Mouse (Mus musculus): ENCODE results near the gene Knl1. TPM values are rescaled to one million over a fixed set of nuclear protein-coding genes. Genes with fewer than 3 reads are reported as not detected.

The Knl1 gene
- polyA plus RNA-seq, 1 experiment from 2014 or later = 52.4 TPM

GRCm38 (mm10) chr2:119050132-119050650 lies 3.3 kb downstream of the Knl1 start:
- no peak overlapping the region for H3K4me3 ChIP-seq (replicated peaks)
- H3K27me3 ChIP-seq = no peaks in the 10 kb centered on the region
- no peaks in the 10 kb centered on the region for H3K36me3 ChIP-seq
- WGBS = 90% methylated on average over 4 of the region's 4 CpGs
- no peaks in the 10 kb centered on the region for H3K9me3 ChIP-seq (replicated peaks)
- H3K27ac ChIP-seq = no peak overlapping the region
- no peak overlapping the region for H3K9ac ChIP-seq
- no peak for ATAC-seq (replicated peaks; ENCODE audit: low FRiP score)
- H3K4me1 ChIP-seq = peaks cover 17% of the 10 kb centered on the region
- H3K4me2 ChIP-seq = no peak overlapping the region

GRCm38 (mm10) chr2:119060139-119060538 lies 13.2 kb downstream of the Knl1 start:
- no peaks in the 10 kb centered on the region for H3K27me3 ChIP-seq
- no peak overlapping the region for H3K4me3 ChIP-seq (replicated peaks)
- no peaks in the 10 kb centered on the region for H3K9me3 ChIP-seq (replicated peaks)
- WGBS = 96% methylated on average over 2 of the region's 2 CpGs
- H3K9ac ChIP-seq = no peak overlapping the region
- H3K27ac ChIP-seq = no peak overlapping the region
- peaks cover 46% of the 10 kb centered on the region for H3K36me3 ChIP-seq
- ATAC-seq (replicated peaks; ENCODE audit: low FRiP score) = no peak
- no peaks in the 10 kb centered on the region for H3K4me1 ChIP-seq
- no peak overlapping the region for H3K4me2 ChIP-seq

- H3K36me3 ChIP-seq = peaks cover 52% of the 10 kb centered on the region
- no peak for ATAC-seq (replicated peaks; ENCODE audit: low FRiP score)
- H3K9ac ChIP-seq = no peak overlapping the region
- no peak overlapping the region for H3K4me3 ChIP-seq (replicated peaks)
- H3K4me1 ChIP-seq = no peaks in the 10 kb centered on the region
- no peak overlapping the region for H3K27ac ChIP-seq
- WGBS = 94% methylated on average over 4 of the region's 4 CpGs
- H3K4me2 ChIP-seq = no peak overlapping the region
- no peaks in the 10 kb centered on the region for H3K27me3 ChIP-seq
- H3K9me3 ChIP-seq (replicated peaks) = no peaks in the 10 kb centered on the region
Measured at GRCm38 (mm10) chr2:119072397-119072796, 25.5 kb downstream of the Knl1 start.

- H3K27ac ChIP-seq = no peak overlapping the region
- H3K4me1 ChIP-seq = no peaks in the 10 kb centered on the region
- no peak overlapping the region for H3K4me2 ChIP-seq
- no peaks in the 10 kb centered on the region for H3K27me3 ChIP-seq
- WGBS = 95% methylated on average over 2 of the region's 2 CpGs
- H3K9me3 ChIP-seq (replicated peaks) = no peaks in the 10 kb centered on the region
- H3K36me3 ChIP-seq = peaks cover 63% of the 10 kb centered on the region
- H3K9ac ChIP-seq = no peak overlapping the region
- no peak overlapping the region for H3K4me3 ChIP-seq (replicated peaks)
- ATAC-seq (replicated peaks; ENCODE audit: low FRiP score) = no peak
Measured at GRCm38 (mm10) chr2:119086156-119086555, 39.2 kb downstream of the Knl1 start.

- Histone ChIP-seq H3K9ac (no peak overlapping the region), H3K4me1 (no peaks in the 10 kb centered on the region), H3K9me3 (replicated peaks) (no peaks in the 10 kb centered on the region), H3K27ac (no peak overlapping the region), H3K36me3 (peaks cover 64% of the 10 kb centered on the region), H3K4me3 (replicated peaks) (no peak overlapping the region), H3K4me2 (no peak overlapping the region), H3K27me3 (no peaks in the 10 kb centered on the region)
- ATAC-seq (replicated peaks; ENCODE audit: low FRiP score) = no peak
Measured at GRCm38 (mm10) chr2:119101552-119101951, 54.6 kb downstream of the Knl1 start.

GRCm38 (mm10) chr2:119106583-119106982 lies 59.7 kb downstream of the Knl1 start:
- Histone ChIP-seq H3K4me2 (no peak overlapping the region), H3K4me1 (0 out of 2 replicates have a peak, but pooled peaks cover under 1% of the 10 kb centered on the region), H3K27me3 (no peaks in the 10 kb centered on the region), H3K9me3 (replicated peaks) (no peaks in the 10 kb centered on the region), H3K27ac (no peak overlapping the region), H3K36me3 (peaks cover 49% of the 10 kb centered on the region), H3K9ac (no peak overlapping the region), H3K4me3 (replicated peaks) (no peak overlapping the region)
- no peak for ATAC-seq (replicated peaks; ENCODE audit: low FRiP score)
- WGBS = 85% methylated on average over 5 of the region's 5 CpGs

GRCm38 (mm10) chr2:119108554-119108953 lies 61.6 kb downstream of the Knl1 start:
- H3K9me3 ChIP-seq (replicated peaks) = no peaks in the 10 kb centered on the region
- peaks cover 30% of the 10 kb centered on the region for H3K36me3 ChIP-seq
- peaks cover 10% of the 10 kb centered on the region for H3K4me1 ChIP-seq
- WGBS = 67% methylated on average over 4 of the region's 4 CpGs
- H3K4me3 ChIP-seq (replicated peaks) = no peak overlapping the region
- no peak overlapping the region for H3K9ac ChIP-seq
- H3K4me2 ChIP-seq = no peak overlapping the region
- ATAC-seq (replicated peaks; ENCODE audit: low FRiP score) = no peak
- no peaks in the 10 kb centered on the region for H3K27me3 ChIP-seq
- H3K27ac ChIP-seq = no peak overlapping the region

- 91% methylated on average over 3 of the region's 3 CpGs for WGBS
- H3K9me3 ChIP-seq (replicated peaks) = no peaks in the 10 kb centered on the region
- H3K4me2 ChIP-seq = no peak overlapping the region
- no peak overlapping the region for H3K9ac ChIP-seq
- peaks cover 20% of the 10 kb centered on the region for H3K4me1 ChIP-seq
- no peak for ATAC-seq (replicated peaks; ENCODE audit: low FRiP score)
- H3K27me3 ChIP-seq = no peaks in the 10 kb centered on the region
- H3K36me3 ChIP-seq = peaks cover 20% of the 10 kb centered on the region
- H3K4me3 ChIP-seq (replicated peaks) = no peak overlapping the region
- H3K27ac ChIP-seq = no peak overlapping the region
Measured at GRCm38 (mm10) chr2:119111060-119111459, 64.1 kb downstream of the Knl1 start.

GRCm38 (mm10) chr2:119112438-119113112 lies 65.7 kb downstream of the Knl1 start, which contains the start of gene Rad51:
Gene Rad51, plus strand, starts transcription at chr2:119112793.
- H3K9ac ChIP-seq = peak within 1 kb of the TSS; percentile 66
- peaks cover 20% of the 10 kb centered on the region for H3K4me1 ChIP-seq
- no peaks in the 10 kb centered on the region for H3K27me3 ChIP-seq
- peaks cover 29% of the 10 kb centered on the region for H3K36me3 ChIP-seq
- ATAC-seq (replicated peaks; ENCODE audit: low FRiP score) = peak; percentile 95
- H3K4me2 ChIP-seq = peak within 1 kb of the TSS; percentile 86
- H3K4me3 ChIP-seq (replicated peaks) = peak within 1 kb of the TSS; percentile 76
- under 1% methylated on average over 51 of the region's 51 CpGs for WGBS
- H3K9me3 ChIP-seq (replicated peaks) = no peaks in the 10 kb centered on the region
- H3K27ac ChIP-seq = peak within 1 kb of the TSS; percentile 97

GRCm38 (mm10) chr2:119113121-119113925 lies 66.4 kb downstream of the Knl1 start:
- Histone ChIP-seq H3K27ac (peak overlapping the region; percentile 97), H3K36me3 (peaks cover 31% of the 10 kb centered on the region), H3K4me2 (peak overlapping the region; percentile 86), H3K4me1 (peaks cover 20% of the 10 kb centered on the region), H3K4me3 (replicated peaks) (peak overlapping the region; percentile 76), H3K9me3 (replicated peaks) (no peaks in the 10 kb centered on the region), H3K27me3 (no peaks in the 10 kb centered on the region), H3K9ac (peak overlapping the region; percentile 66)
- 12% methylated on average over 20 of the region's 20 CpGs for WGBS
- peak; percentile 19 for ATAC-seq (replicated peaks; ENCODE audit: low FRiP score)

- Histone ChIP-seq H3K9ac (no peak overlapping the region), H3K4me3 (replicated peaks) (no peak overlapping the region)
Measured at GRCm38 (mm10) chr2:119136346-119136898, 89.5 kb downstream of the Knl1 start.

GRCm38 (mm10) chr2:119145199-119145598 lies 98.3 kb downstream of the Knl1 start:
- Histone ChIP-seq H3K4me1 (peaks cover 5% of the 10 kb centered on the region; the same call in 1 of the 2 replicates), H3K9me3 (replicated peaks) (no peaks in the 10 kb centered on the region), H3K36me3 (peaks cover 97% of the 10 kb centered on the region), H3K9ac (no peak overlapping the region), H3K4me3 (replicated peaks) (no peak overlapping the region), H3K27me3 (no peaks in the 10 kb centered on the region), H3K4me2 (no peak overlapping the region), H3K27ac (no peak overlapping the region)
- no peak for ATAC-seq (replicated peaks; ENCODE audit: low FRiP score)
- 85% methylated on average over 2 of the region's 2 CpGs for WGBS

More at GRCm38 (mm10) chr2:119136346-119136898, 89.5 kb downstream of the Knl1 start:
- WGBS = 84% methylated on average over 5 of the region's 5 CpGs
- no peaks in the 10 kb centered on the region for H3K27me3 ChIP-seq
- no peak for ATAC-seq (replicated peaks; ENCODE audit: low FRiP score)
- H3K27ac ChIP-seq = no peak overlapping the region
- peaks cover 91% of the 10 kb centered on the region for H3K36me3 ChIP-seq
- no peaks in the 10 kb centered on the region for H3K9me3 ChIP-seq (replicated peaks)
- H3K4me2 ChIP-seq = no peak overlapping the region
- no peaks in the 10 kb centered on the region for H3K4me1 ChIP-seq
